Mouse (Mus musculus) c-Kit-positive CD71-positive TER-119-negative erythroid progenitor cells, embryonic 14.5 days (primary cell): ENCODE measurements around the gene Kcnq5.
"Not testable (repeated sequence)": the region's sequence is repeated elsewhere in the genome, so short reads cannot be mapped to it uniquely, and the experiment has no call there.

Experiments
- DNase-seq: peaks from one replicate; pipeline ENCODE4 v3.0.0-alpha.2; 2013; ENCODE audit warnings: low read depth

The Kcnq5 gene

DNA sequence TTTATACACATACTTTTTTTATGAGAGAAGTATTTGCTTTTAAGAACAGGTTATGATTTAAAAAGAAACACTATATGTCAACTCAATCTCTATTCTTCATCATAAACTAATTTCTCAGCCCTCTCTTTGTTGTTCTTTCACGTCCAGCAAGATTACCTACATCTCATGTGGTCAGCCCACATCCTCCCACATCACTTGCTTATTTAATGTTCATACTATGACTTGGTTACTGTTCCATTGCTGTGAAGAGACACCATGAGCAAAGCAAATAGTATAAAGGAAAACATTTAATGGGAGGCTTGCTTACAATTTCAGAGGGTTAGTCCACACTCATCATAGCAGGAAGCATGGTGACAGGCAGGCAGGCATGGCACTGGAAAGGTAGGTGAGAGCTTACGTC, 124.4 kb downstream of the Kcnq5 start:
- DNase-seq: no peak

DNA sequence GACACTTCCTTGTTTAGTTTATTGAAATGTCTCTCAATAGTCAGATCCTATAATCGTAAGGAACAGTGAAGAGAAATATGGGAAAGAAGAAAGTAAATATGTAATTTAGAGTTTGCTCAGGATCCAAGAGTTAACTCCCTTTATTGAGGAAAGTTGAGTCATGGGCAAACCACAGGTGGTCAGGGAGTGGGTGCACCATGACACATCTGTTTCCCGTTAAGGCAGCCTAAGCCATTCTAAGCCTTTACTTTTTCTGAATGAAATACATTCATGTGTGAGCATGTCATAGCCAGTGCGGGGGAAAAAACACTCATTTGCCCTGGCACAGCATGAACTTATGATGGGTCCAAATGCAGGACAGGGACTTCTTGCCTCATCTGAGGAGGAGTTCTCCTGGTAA, 125.4 kb downstream of the Kcnq5 start:
- DNase-seq: no peak

DNA sequence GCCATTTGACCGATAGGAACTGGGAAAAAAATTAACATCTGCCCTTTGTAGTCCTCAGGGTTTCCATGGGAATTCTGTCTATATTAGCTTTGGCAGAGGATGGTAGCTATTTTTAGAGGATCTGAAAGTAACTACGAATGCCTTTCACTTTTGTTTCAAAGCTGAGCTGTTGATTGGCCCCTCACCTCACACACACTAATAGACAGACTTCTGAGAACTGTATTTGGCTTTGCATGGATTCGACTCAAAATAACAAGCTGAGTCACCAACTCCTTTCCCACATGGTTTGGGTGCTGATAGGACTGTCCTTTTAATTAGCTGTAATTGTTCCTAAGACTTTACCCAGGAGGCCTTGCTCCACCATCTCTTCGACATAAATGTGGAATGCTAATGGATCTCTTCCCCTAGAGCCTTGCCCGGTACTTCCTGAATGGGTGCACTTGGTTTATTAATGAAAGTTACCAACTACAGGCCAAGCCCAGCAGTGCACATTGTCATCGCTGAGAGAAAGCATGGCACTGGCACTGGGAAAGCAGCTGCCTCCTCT, 131.8 kb downstream of the Kcnq5 start:
- DNase-seq: no peak

DNA sequence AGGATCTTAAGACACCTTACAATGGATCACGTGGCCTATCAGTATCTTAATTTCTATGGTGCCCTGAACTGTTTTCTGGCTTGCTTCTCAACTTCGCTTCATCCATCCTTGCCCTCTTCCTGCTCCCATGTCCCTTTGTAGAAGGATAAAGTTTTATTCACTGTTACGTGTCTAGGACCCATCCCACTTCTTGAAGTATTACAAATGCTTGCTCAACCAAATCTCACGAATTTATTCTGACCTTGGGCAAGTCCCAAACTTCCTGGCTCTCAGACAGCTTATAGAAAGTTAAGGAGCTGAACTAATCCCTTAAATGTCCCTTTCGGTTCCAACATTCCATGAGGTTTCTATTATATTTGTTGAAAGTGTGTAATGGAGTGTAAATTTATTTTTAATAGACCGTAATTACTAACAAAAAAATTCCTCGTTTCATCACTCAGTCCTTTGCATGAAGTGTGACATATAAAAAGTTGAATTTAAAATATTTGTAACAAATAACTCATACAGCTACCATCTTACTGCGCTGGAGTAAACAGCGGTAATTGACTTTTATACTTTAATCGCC, 141.6 kb downstream of the Kcnq5 start:
- DNase-seq: no peak

DNA sequence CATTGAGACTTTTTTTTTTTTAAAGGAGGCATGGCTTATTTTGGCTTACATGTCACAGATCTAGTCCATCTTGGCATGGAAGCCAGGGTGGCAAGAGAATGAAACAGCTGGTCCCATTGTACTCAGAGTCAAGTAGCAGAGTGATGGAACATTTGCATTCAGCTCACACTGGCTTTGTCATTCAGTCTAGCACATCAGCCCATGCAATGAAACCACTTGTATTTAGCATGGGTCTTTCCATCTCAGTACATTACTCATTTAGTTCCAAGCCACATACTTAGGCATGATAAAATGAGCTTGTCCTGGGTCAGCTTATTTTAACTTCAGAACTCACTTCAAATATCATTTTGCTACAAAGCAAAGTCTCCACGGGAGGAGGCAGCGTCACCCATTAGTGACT, 156.7 kb downstream of the Kcnq5 start:
- no peak for DNase-seq

GRCm38 (mm10) chr1:21804477-21804866, 157.3 kb downstream of the Kcnq5 start:
- DNase-seq: no peak

GRCm38 (mm10) chr1:21803751-21804476, 157.8 kb downstream of the Kcnq5 start:
- DNase-seq: no peak

GRCm38 (mm10) chr1:21780746-21781145, 181.0 kb downstream of the Kcnq5 start:
- no peak for DNase-seq

GRCm38 (mm10) chr1:21777560-21777959, 184.2 kb downstream of the Kcnq5 start:
- DNase-seq: no peak

- DNase-seq: no peak
Observed at GRCm38 (mm10) chr1:21773931-21774330, 187.8 kb downstream of the Kcnq5 start.

DNA sequence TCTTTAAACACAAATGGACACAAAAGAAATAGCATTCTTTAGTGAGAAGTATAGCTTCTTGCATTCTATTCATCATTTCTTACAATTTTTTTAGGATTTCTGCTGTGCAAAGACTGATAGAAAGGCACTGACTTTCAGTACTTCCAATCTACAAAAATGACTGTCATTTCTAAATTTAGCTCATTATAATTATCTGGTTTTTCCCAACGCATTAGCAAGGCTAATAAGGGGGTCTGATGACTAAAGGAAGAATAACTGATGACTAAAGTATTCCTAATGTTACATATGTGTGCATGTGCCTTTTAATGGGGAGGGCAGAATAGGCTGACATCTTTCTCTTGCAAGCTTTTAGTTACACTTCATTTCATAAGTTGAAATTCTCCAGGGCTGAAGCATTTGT, 191.2 kb downstream of the Kcnq5 start:
- DNase-seq: no peak

DNA sequence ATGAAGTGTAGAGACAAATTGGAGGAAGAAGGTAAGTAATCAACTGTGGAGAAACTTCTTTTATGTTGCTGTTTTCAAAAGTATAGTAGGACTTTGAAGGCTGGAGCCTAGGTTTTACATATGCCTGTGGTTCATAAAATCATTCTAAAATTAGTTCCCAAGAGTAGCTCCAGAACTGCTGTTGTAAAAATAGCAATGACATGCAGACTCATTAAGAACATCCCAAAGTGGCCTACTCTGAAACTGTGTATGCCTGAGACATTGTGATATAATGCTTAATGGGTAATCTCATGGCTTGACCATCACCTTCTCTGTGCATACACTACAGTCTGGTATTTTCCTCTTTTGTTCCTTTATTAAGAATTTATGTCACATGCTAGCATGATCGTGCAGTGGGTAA, 212.4 kb downstream of the Kcnq5 start:
- DNase-seq: no peak

DNA sequence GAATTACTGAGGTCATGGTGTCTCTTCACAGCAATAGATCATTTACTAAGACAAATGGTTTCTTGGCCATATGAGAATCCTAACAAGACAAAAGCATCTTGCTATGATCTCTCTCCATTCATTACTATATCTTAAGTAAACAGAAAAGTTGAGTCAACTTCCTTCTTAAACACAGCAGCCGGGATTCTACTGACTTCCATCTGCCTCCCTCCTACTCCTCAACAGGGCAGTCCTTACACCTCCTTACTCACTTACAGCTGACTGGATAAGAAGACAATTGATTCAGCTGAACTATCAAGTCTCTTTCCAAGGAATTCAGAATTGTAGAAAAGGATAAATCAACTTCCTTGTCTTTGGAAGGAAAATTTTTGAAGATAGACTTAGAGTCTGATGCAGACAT, 232.6 kb downstream of the Kcnq5 start:
- no peak for DNase-seq

- DNase-seq: not testable (repeated sequence)
Observed at GRCm38 (mm10) chr1:21723231-21723630, 238.5 kb downstream of the Kcnq5 start.

GRCm38 (mm10) chr1:21721246-21721645, 240.5 kb downstream of the Kcnq5 start:
- no peak for DNase-seq

DNA sequence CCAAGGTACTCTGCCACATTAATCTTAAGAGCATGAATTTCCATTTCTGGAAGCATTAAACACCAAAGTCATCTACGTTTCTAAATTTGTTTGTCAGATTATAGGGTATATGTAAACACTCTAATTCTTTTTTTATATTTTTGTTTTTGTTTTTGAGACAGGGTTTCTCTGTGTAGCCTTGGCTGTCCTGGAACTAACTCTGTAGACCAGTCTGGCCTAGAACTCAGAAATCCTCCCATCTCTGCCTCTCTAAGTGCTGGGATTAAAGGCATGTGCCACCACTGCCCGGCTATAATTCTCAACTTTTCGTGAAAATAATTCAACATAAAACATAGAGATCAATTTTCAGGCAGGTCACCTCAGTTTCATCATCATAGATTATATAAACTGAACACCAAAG, 246.9 kb downstream of the Kcnq5 start:
- DNase-seq: no peak

DNA sequence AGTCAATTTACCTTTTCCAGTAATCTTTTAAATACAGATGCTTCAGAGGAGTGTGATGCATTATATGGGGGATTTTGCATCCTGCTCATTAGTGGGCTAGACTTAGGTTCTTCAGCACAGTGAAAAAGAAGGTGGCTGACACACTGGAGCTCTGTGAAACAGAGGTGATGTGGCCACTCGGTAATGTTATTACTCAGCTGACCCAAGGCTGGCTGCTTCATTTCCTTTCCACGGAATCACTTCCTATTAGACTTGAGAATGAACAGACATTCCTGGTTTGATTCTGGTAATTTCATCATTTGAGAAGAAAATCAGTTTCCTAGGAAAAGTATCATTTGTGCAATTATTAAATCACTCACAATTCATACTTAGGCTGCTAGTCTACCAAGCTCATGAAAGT, 249.0 kb downstream of the Kcnq5 start:
- DNase-seq: no peak

- DNase-seq: no peak
Observed at GRCm38 (mm10) chr1:21690458-21690857, 271.3 kb downstream of the Kcnq5 start.

DNA sequence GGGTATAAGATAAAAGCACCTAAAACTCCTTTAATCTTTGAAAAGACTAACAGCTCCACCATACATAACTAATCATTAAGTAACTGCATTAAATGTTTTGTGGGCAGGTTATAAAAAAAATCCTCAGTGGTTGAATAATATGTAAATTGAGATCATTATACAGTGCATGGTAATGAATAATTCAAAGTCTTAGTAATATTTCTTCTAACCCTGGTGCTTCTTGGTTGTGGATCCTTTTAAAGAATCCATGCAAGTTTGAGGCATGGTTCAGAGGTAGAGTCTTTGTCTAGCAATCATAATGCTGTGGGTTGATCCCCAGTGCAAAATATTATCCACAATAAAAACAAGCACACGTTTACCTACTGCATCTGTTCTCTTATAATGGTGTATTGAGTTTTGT, 272.8 kb downstream of the Kcnq5 start:
- no peak for DNase-seq

- no peak for DNase-seq
Observed at GRCm38 (mm10) chr1:21684444-21684843, 277.3 kb downstream of the Kcnq5 start.

- no peak for DNase-seq
Observed at GRCm38 (mm10) chr1:21676805-21677204, 284.9 kb downstream of the Kcnq5 start.

DNA sequence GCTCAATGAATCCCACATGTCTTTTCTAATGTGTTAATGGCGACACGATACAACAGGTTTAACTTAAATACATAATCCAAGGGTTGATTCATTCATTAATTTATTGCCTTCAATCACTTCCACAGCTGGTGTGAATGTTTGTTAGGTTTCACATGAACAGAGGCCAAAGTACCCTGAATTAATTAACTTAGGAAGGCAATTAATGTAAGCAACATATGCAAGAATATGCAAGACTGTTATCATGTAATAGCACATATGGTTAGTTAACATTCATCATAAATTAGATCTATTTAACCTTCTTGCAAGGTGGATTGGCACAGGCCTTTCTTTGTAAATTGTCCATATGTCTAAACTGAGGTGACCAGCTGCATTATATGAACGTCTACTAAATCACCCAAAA, 300.9 kb downstream of the Kcnq5 start:
- no peak for DNase-seq

- DNase-seq: no peak
Observed at GRCm38 (mm10) chr1:21650820-21651219, 310.9 kb downstream of the Kcnq5 start.

DNA sequence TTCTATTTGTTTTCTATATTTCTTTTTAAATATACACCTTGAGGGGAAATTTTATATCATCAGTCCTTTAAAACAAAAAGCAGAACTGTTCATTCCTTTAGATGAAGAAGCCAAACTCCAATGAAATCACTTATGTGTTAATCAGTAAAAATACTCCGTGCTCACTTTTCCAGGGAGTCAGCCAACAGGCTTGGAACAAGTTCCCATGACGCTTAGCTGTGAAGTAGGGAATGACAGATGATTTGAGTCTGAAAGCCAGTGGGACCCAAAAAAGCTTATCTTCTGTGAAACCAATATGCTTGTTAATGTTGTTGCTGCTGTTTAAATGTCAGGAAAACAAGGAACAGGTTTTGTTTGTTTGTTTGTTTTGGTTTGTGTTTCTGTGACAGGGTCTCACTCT, 326.3 kb downstream of the Kcnq5 start:
- no peak for DNase-seq
